Mouse (Mus musculus): Measurements from ENCODE around the gene Psmd12. TPM values are rescaled to one million over a fixed set of nuclear protein-coding genes. Genes with fewer than 3 reads are reported as not detected.
A peak's percentile ranks its signal among the peaks of the same experiment; 100 is the strongest.

The Psmd12 gene
- polyA plus RNA-seq, 1 experiment from 2014 or later = 168 TPM

DNA sequence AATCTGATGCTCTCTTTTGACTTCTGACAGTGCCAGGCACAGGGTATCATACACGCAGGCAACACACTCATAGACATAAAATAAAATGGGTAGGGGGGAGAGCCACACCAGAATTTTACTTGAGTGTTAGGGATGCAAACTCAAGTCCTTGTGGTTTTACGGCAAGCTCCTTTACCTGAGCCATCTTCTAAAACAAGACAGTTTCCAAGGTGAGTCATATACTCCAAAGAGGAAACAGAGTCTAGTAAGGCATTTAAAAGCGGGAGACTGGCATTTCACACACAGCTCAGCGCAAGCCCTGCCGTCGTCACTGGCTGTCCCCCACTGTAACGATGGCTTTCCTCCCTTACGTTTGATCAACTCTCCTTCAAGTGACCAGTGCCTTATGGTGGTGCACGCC lies 31.4 kb upstream of the Psmd12 start:
- Histone ChIP-seq H3K36me3 (no peaks in the 10 kb centered on the region), H3K4me2 (no peak overlapping the region), H3K27me3 (no peaks in the 10 kb centered on the region), H3K4me3 (no peak overlapping the region), H3K4me1 (peaks cover 22% of the 10 kb centered on the region), H3K27ac (no peak overlapping the region), H3K9me3 (no peaks in the 10 kb centered on the region), H3K9ac (no peak overlapping the region)
- 91% methylated on average over 9 of the region's 9 CpGs for WGBS
- no peak for ATAC-seq (ENCODE audit: insufficient number of reproducible peaks, insufficient read depth, low FRiP score, low TSS enrichment, low read depth)

DNA sequence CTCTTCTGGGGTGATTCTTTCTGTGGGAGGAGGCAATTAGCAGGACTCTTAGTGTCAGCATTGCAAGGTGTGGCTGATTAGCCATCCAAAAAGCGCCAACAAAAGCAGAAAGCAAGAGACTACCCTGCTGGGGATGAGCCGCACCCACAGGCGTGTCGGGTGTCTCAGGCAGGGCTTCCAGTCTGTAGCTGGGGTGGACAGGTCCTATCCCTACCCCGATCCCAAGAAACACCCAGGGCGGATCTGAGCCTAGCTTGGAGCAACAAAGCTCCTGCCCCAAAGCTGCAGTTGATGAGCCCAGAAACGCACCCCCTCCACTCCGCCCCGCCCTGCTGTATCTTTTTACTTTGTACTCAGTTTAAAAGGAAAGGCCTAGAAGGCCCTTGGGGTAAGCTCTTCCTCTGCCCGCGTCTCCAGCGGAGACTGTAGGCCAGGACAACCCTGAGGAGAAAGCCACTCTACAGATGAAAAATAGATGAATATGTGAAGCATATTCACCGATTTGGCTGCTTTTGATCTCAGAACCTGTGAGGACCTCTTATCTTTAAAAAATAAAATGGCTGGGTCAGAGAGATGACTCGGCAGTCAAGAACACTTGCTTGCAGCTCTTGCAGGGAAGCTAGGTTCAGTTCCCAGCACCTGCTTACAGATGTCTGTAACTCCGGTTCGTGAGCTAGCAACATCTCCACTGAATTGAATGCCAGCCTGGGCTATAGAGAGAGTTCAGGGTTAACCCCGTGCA lies 29.9 kb upstream of the Psmd12 start:
- Histone ChIP-seq H3K4me3 (no peak overlapping the region), H3K27me3 (no peaks in the 10 kb centered on the region), H3K9me3 (0 out of 2 replicates have a peak, but pooled peaks cover 2% of the 10 kb centered on the region), H3K4me1 (peaks cover 22% of the 10 kb centered on the region), H3K4me2 (no peak overlapping the region), H3K36me3 (peaks cover 13% of the 10 kb centered on the region), H3K27ac (no peak overlapping the region), H3K9ac (no peak overlapping the region)
- 68% methylated on average over 17 of the region's 17 CpGs for WGBS
- no peak for ATAC-seq (ENCODE audit: insufficient number of reproducible peaks, insufficient read depth, low FRiP score, low TSS enrichment, low read depth)

GRCm38 (mm10) chr11:107450097-107450496 lies 29.2 kb upstream of the Psmd12 start:
- H3K9me3 ChIP-seq = 0 out of 2 replicates have a peak, but pooled peaks cover 2% of the 10 kb centered on the region
- ATAC-seq (ENCODE audit: insufficient number of reproducible peaks, insufficient read depth, low FRiP score, low TSS enrichment, low read depth) = no peak
- H3K36me3 ChIP-seq = peaks cover 13% of the 10 kb centered on the region
- no peaks in the 10 kb centered on the region for H3K27me3 ChIP-seq
- no peak overlapping the region for H3K27ac ChIP-seq
- no peak overlapping the region for H3K9ac ChIP-seq
- H3K4me1 ChIP-seq = peaks cover 26% of the 10 kb centered on the region
- H3K4me2 ChIP-seq = no peak overlapping the region
- WGBS = 86% methylated on average over 6 of the region's 6 CpGs
- H3K4me3 ChIP-seq = no peak overlapping the region

GRCm38 (mm10) chr11:107451106-107451505 lies 28.2 kb upstream of the Psmd12 start:
- WGBS = 91% methylated on average over 10 of the region's 10 CpGs
- H3K27me3 ChIP-seq = no peaks in the 10 kb centered on the region
- ATAC-seq (ENCODE audit: insufficient number of reproducible peaks, insufficient read depth, low FRiP score, low TSS enrichment, low read depth) = no peak
- no peak overlapping the region for H3K9ac ChIP-seq
- no peak overlapping the region for H3K4me2 ChIP-seq
- H3K4me1 ChIP-seq = peaks cover 26% of the 10 kb centered on the region
- H3K4me3 ChIP-seq = no peak overlapping the region
- 0 out of 2 replicates have a peak, but pooled peaks cover 2% of the 10 kb centered on the region for H3K9me3 ChIP-seq
- no peak overlapping the region for H3K27ac ChIP-seq
- peaks cover 15% of the 10 kb centered on the region for H3K36me3 ChIP-seq

DNA sequence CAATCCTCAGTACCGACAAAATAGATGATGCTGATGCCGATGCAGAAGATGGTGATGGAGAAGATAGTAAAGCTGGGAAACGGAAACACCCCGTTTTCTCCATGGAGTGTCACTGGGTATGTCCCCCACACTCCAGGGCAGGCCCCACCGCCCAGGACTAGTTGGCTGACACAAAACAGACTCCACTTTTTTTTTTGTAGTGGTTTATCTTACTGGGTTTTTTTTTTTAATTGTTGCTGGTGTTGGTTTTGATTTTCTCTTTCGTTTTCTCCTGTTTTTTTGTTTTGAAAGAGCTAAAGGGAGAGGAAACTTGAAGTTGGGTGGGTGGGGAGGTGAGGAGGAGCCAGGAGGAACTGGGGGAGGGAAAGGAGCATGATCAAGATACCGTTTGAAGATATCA lies 27.2 kb upstream of the Psmd12 start:
- Histone ChIP-seq H3K9ac (no peak overlapping the region), H3K27me3 (no peaks in the 10 kb centered on the region), H3K4me1 (peaks cover 21% of the 10 kb centered on the region), H3K4me3 (no peak overlapping the region), H3K9me3 (0 out of 2 replicates have a peak, but pooled peaks cover 2% of the 10 kb centered on the region), H3K36me3 (peaks cover 18% of the 10 kb centered on the region), H3K27ac (no peak overlapping the region), H3K4me2 (no peak overlapping the region)
- no peak for ATAC-seq (ENCODE audit: insufficient number of reproducible peaks, insufficient read depth, low FRiP score, low TSS enrichment, low read depth)
- 89% methylated on average over 7 of the region's 7 CpGs for WGBS

DNA sequence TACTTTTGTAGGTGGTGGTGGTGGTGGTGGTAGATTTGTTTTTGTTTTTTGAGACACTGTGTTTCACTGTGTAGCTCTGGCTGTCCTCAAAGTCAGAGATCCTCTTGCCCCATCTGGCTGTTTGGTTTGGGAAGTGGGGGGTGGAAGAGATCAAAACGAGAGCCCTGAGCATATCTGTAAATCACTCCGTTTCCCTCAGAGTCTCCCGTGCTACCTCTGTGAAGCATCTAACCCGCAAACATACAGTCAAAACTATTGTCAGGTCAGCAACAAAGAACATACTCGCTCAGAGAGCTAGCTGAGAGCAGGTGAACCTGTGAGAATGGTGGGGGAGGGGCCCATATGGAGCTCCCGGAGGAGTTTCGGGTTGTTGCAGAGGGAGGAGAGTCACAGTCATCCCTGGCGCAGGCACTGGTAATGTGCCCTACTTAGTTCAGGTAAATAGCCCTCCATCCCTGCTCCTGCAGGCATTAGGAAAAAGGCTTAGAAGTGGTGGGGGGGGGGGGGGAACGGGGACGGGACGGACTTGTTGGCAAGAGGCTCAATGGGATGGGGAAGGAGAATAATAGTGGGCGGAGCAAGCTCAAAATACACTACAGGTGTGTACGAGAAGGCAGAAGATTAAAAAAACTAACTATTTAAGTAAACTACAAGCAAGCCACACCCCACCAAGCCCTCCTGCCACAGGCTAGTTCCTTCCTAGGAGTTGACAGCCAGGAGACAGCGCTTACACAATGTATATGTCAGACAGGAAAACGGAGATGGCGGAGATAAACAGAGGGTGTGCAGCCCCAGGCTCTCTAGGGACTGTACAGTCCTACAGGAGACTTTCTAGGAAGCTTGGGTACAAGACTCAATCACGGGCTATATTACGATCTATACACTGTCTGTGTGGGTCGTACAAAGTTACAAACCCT lies 24.5 kb upstream of the Psmd12 start:
- Histone ChIP-seq H3K27ac (no peak overlapping the region), H3K4me2 (peak overlapping the region; percentile 22), H3K4me3 (no peak overlapping the region), H3K9me3 (0 out of 2 replicates have a peak, but pooled peaks cover 2% of the 10 kb centered on the region), H3K4me1 (peaks cover 16% of the 10 kb centered on the region; the same call in 1 of the 2 replicates), H3K36me3 (peaks cover 18% of the 10 kb centered on the region), H3K9ac (no peak overlapping the region), H3K27me3 (no peaks in the 10 kb centered on the region)
- WGBS = 52% methylated on average over 19 of the region's 19 CpGs
- ATAC-seq (ENCODE audit: insufficient number of reproducible peaks, insufficient read depth, low FRiP score, low TSS enrichment, low read depth) = peak; percentile 52; the same call in 1 of the 2 replicates

DNA sequence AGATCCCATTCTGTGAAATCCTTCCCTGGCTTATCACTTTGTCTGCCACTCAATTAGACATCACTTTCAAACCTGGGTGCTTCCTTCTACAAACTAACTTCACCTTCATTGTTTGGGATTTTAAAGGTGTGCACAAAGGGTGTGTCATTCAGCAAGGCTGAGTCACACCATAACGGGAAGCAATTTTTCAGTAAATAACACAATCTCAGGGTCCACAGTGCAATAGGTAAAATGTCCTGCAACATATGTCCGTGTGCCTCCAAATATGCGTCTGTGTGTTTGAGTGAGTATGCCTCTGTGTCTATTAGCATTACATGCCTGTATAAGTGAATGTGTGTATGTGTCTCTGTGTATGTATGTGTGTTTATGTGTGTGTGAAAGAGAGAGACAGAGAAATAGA lies 22.0 kb upstream of the Psmd12 start:
- Histone ChIP-seq H3K4me1 (peaks cover 22% of the 10 kb centered on the region; the same call in 1 of the 2 replicates), H3K4me2 (no peak overlapping the region), H3K27ac (no peak overlapping the region), H3K4me3 (no peak overlapping the region), H3K9me3 (0 out of 2 replicates have a peak, but pooled peaks cover 2% of the 10 kb centered on the region), H3K9ac (no peak overlapping the region), H3K36me3 (peaks cover 18% of the 10 kb centered on the region), H3K27me3 (no peaks in the 10 kb centered on the region)
- ATAC-seq (ENCODE audit: insufficient number of reproducible peaks, insufficient read depth, low FRiP score, low TSS enrichment, low read depth) = no peak
- 85% methylated on average over 3 of the region's 3 CpGs for WGBS

- Histone ChIP-seq H3K4me3 (no peak overlapping the region), H3K27ac (no peak overlapping the region), H3K9ac (no peak overlapping the region), H3K4me1 (peaks cover 22% of the 10 kb centered on the region; the same call in 1 of the 2 replicates), H3K4me2 (no peak overlapping the region), H3K36me3 (peaks cover 16% of the 10 kb centered on the region), H3K9me3 (0 out of 2 replicates have a peak, but pooled peaks cover 4% of the 10 kb centered on the region), H3K27me3 (no peaks in the 10 kb centered on the region)
- 84% methylated on average over 12 of the region's 12 CpGs for WGBS
- no peak for ATAC-seq (ENCODE audit: insufficient number of reproducible peaks, insufficient read depth, low FRiP score, low TSS enrichment, low read depth)
Measured at GRCm38 (mm10) chr11:107458286-107458685, 21.0 kb upstream of the Psmd12 start.

- no peak for ATAC-seq (ENCODE audit: insufficient number of reproducible peaks, insufficient read depth, low FRiP score, low TSS enrichment, low read depth)
Measured at GRCm38 (mm10) chr11:107458986-107459385, 20.3 kb upstream of the Psmd12 start.

GRCm38 (mm10) chr11:107459828-107460227 lies 19.5 kb upstream of the Psmd12 start:
- no peak overlapping the region for H3K4me3 ChIP-seq
- no peaks in the 10 kb centered on the region for H3K27me3 ChIP-seq
- 66% methylated on average over 7 of the region's 7 CpGs for WGBS
- H3K9me3 ChIP-seq = 0 out of 2 replicates have a peak, but pooled peaks cover 3% of the 10 kb centered on the region
- no peak overlapping the region for H3K4me2 ChIP-seq
- no peak overlapping the region for H3K27ac ChIP-seq
- H3K36me3 ChIP-seq = peaks cover 8% of the 10 kb centered on the region; the same call in 1 of the 2 replicates
- H3K4me1 ChIP-seq = peaks cover 21% of the 10 kb centered on the region; the same call in 1 of the 2 replicates
- no peak overlapping the region for H3K9ac ChIP-seq
- ATAC-seq (ENCODE audit: insufficient number of reproducible peaks, insufficient read depth, low FRiP score, low TSS enrichment, low read depth) = no peak

More at GRCm38 (mm10) chr11:107458986-107459385, 20.3 kb upstream of the Psmd12 start:
- peaks cover 22% of the 10 kb centered on the region; the same call in 1 of the 2 replicates for H3K4me1 ChIP-seq
- no peak overlapping the region for H3K4me2 ChIP-seq
- H3K9me3 ChIP-seq = 0 out of 2 replicates have a peak, but pooled peaks cover 3% of the 10 kb centered on the region
- H3K36me3 ChIP-seq = peaks cover 12% of the 10 kb centered on the region; the same call in 1 of the 2 replicates
- WGBS = 83% methylated on average over 7 of the region's 7 CpGs
- no peak overlapping the region for H3K4me3 ChIP-seq
- H3K9ac ChIP-seq = no peak overlapping the region
- no peaks in the 10 kb centered on the region for H3K27me3 ChIP-seq
- no peak overlapping the region for H3K27ac ChIP-seq

GRCm38 (mm10) chr11:107462478-107462877 lies 16.8 kb upstream of the Psmd12 start:
- peaks cover 4% of the 10 kb centered on the region; the same call in 1 of the 2 replicates for H3K36me3 ChIP-seq
- H3K9ac ChIP-seq = no peak overlapping the region
- H3K4me2 ChIP-seq = no peak overlapping the region
- H3K27ac ChIP-seq = no peak overlapping the region
- no peak for ATAC-seq (ENCODE audit: insufficient number of reproducible peaks, insufficient read depth, low FRiP score, low TSS enrichment, low read depth)
- no peak overlapping the region for H3K4me3 ChIP-seq
- peaks cover 28% of the 10 kb centered on the region for H3K4me1 ChIP-seq
- WGBS = 96% methylated on average over 3 of the region's 3 CpGs
- 0 out of 2 replicates have a peak, but pooled peaks cover 3% of the 10 kb centered on the region for H3K9me3 ChIP-seq
- no peaks in the 10 kb centered on the region for H3K27me3 ChIP-seq
